Mouse (Mus musculus) myocyte (in vitro differentiated cells): ENCODE data around the gene Bglap2. TPM values are rescaled to one million over a fixed set of nuclear protein-coding genes. Genes with fewer than 3 reads are reported as not detected.

Experiments used
- H3K27me3 ChIP-seq: one replicate; pipeline ENCODE4 v1.6.1; 2011; ENCODE audit not compliant: control insufficient read depth, insufficient read depth, insufficient read length
- H3K36me3 ChIP-seq: one replicate; pipeline ENCODE4 v1.6.1; 2011; ENCODE audit not compliant: control insufficient read depth, insufficient read depth
- H3K4me2 ChIP-seq: one replicate; pipeline ENCODE4 v1.6.1; 2011; ENCODE audit warnings: low read depth, control low read depth
- H3K4me3 ChIP-seq: one replicate; pipeline ENCODE4 v1.5.1; 2011; ENCODE audit warnings: mild to moderate bottlenecking, control low read depth, moderate library complexity
- H3K79me2 ChIP-seq: one replicate; pipeline ENCODE4 v1.6.1; 2011; ENCODE audit not compliant: control insufficient read depth, insufficient read depth
- H3ac ChIP-seq: one replicate; pipeline ENCODE4 v1.6.1; 2011; ENCODE audit not compliant: control insufficient read depth, insufficient read length
- CEBPB ChIP-seq: IDR thresholded peaks from 2 replicates; pipeline ENCODE4 v1.6.1; 2011; ENCODE audit warnings: mild to moderate bottlenecking, moderate library complexity; ENCODE audit not compliant: poor library complexity, insufficient read depth, severe bottlenecking
- E2F4 ChIP-seq: IDR thresholded peaks from one replicate; pipeline ENCODE4 v1.6.1; 2011; ENCODE audit warnings: mild to moderate bottlenecking, control low read depth, moderate library complexity; ENCODE audit not compliant: insufficient read depth
- MAX ChIP-seq: IDR thresholded peaks from one replicate; pipeline ENCODE4 v1.6.1; 2011; ENCODE audit warnings: low read depth, mild to moderate bottlenecking, control low read depth
- MYOD1 ChIP-seq, 3 experiments: IDR thresholded peaks; one replicate each; pipeline ENCODE4 v1.6.1; 2011; ENCODE audit warnings: control low read depth in 2 of 3, low read depth in 2 of 3, mild to moderate bottlenecking in 2 of 3, moderate library complexity in 1 of 3; ENCODE audit not compliant: insufficient read length in 2 of 3, control insufficient read depth in 1 of 3
- MYOG ChIP-seq, 3 experiments: IDR thresholded peaks; one replicate each; pipeline ENCODE4 v1.6.1; 2011; ENCODE audit warnings: control low read depth in 2 of 3, low read depth in 2 of 3, mild to moderate bottlenecking in 2 of 3; ENCODE audit not compliant: insufficient read length in 2 of 3, control insufficient read depth in 1 of 3, insufficient read depth in 1 of 3
- POLR2A ChIP-seq: IDR thresholded peaks from one replicate; pipeline ENCODE4 v1.6.1; 2011; ENCODE audit warnings: low read depth, mild to moderate bottlenecking, control low read depth, moderate library complexity; ENCODE audit not compliant: insufficient read length
- POLR2AphosphoS2 ChIP-seq: IDR thresholded peaks from one replicate; pipeline ENCODE4 v1.6.1; 2011; ENCODE audit warnings: low read depth, control low read depth; ENCODE audit not compliant: insufficient read length
- REST ChIP-seq: IDR thresholded peaks from one replicate; pipeline ENCODE4 v1.6.1; 2011; ENCODE audit warnings: mild to moderate bottlenecking, control low read depth, moderate library complexity; ENCODE audit not compliant: insufficient read depth, insufficient read length
- SRF ChIP-seq: IDR thresholded peaks from one replicate; pipeline ENCODE4 v1.6.1; 2011; ENCODE audit warnings: low read depth; ENCODE audit not compliant: control insufficient read depth, insufficient read length
- TCF12 ChIP-seq: IDR thresholded peaks from one replicate; pipeline ENCODE4 v1.6.1; 2011; ENCODE audit warnings: mild to moderate bottlenecking, control low read depth; ENCODE audit not compliant: poor library complexity, insufficient read depth, severe bottlenecking
- TCF3 ChIP-seq: IDR thresholded peaks from one replicate; pipeline ENCODE4 v1.6.1; 2011; ENCODE audit warnings: low read depth, control low read depth; ENCODE audit not compliant: insufficient read length
- USF1 ChIP-seq: IDR thresholded peaks from one replicate; pipeline ENCODE4 v1.6.1; 2011; ENCODE audit warnings: low read depth, mild to moderate bottlenecking, control low read depth, moderate library complexity
- polyA plus RNA-seq: library from polyadenylated mRNA; unstranded; fragments of >200 nt; fragmentation: generic; extraction: Trizol; gene quantifications from one replicate; pipeline ENCODE4 v1.2.1, GENCODE M21; 2012; ENCODE audit warnings: missing spikeins

The Bglap2 gene
- polyA plus RNA-seq, 1 experiment, result 6.6 TPM

DNA sequence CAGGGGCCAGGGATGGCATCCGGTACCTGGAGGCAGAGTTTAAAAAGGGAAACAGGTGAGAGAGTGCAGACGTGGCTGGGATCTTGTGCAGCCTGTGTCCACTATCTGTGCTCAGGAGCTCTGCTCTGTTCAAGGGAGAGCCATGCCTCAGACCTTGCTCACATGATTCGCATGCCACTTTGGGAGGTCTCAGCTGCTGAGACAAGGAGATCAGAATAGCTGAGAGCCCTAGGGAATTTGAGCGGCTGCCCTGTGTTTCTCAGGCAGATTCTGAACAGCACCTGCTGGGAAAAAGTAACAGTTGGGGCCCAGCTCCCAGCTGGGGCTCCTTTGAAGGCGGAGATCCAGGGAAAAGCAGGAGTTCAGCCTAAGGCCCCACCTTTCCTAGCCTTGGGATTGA lies 18.9 kb downstream of the Bglap2 start:
- peaks cover 32% of the 10 kb centered on the region for H3K36me3 ChIP-seq
- H3K4me3 ChIP-seq, result no peak overlapping the region
- no peak overlapping the region for H3K4me2 ChIP-seq
- H3K79me2 ChIP-seq, result no peaks in the 10 kb centered on the region
- H3K27me3 ChIP-seq, result no peaks in the 10 kb centered on the region
- H3ac ChIP-seq, result no peak overlapping the region
- TF ChIP-seq MYOD1 (IDR thresholded peaks at IDR 0.05; ENCODE audit: control insufficient read depth in 1 of 3, insufficient read length in 2 of 3, low read depth in 2 of 3) (no peak), TCF3 (no peak), MYOG (IDR thresholded peaks at IDR 0.05; ENCODE audit: control insufficient read depth in 1 of 3, insufficient read depth in 1 of 3, insufficient read length in 2 of 3, low read depth in 2 of 3) (peak in 1 of 3 experiments; percentile 36), MAX (no peak), TCF12 (no peak)

DNA sequence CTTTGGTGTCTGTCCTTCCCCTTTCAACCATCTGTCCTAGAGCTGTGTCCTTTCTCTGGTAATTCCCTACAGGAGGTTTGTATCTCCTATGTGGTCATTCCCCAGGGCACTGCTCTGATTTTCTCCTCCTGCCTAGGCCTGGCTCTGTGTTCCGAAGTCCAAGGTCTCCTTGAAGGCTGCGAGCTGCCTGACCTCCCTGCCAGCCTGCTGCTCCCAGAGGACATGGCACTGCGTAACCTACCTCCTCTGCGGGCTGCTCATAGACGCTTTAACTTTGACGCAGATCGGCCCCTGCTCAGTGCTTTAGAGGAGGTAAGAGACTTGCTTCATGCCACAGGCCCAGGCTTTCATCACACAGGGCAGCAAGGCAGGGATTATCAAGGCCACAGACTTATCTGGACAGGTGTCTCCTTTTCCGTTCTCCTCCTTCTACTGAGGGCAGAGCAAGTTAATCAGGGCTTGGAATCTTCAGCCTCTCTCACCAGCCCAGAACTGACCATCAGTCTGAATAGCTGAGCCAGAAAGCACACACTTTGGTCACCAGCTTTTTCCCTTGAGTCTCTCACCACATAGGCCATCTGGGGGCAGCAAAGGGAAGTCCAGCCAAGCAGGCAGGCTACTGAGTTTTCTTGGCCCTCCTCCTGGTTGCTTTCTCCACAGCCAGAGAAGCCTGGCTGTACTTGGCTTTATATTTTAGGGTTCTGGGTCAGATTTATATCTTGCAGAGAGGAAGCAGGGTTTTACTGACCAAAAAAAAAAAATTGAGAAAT lies 23.9 kb downstream of the Bglap2 start:
- Histone ChIP-seq H3K36me3 (peaks cover 62% of the 10 kb centered on the region), H3K79me2 (no peaks in the 10 kb centered on the region), H3ac (no peak overlapping the region), H3K4me3 (no peak overlapping the region), H3K27me3 (no peaks in the 10 kb centered on the region), H3K4me2 (no peak overlapping the region)
- no peak for TF ChIP-seq POLR2AphosphoS2
- no peak for TF ChIP-seq CEBPB
- no peak for TF ChIP-seq TCF12
- no peak for TF ChIP-seq POLR2A
- TF ChIP-seq USF1, result no peak
- TF ChIP-seq E2F4, result no peak
- TF ChIP-seq TCF3, result no peak
- no peak for TF ChIP-seq SRF
- no peak for TF ChIP-seq REST
- no peak for TF ChIP-seq MAX
- TF ChIP-seq MYOG (IDR thresholded peaks at IDR 0.05; ENCODE audit: control insufficient read depth in 1 of 3, insufficient read depth in 1 of 3, insufficient read length in 2 of 3, low read depth in 2 of 3), result no peak
- no peak for TF ChIP-seq MYOD1 (IDR thresholded peaks at IDR 0.05; ENCODE audit: control insufficient read depth in 1 of 3, insufficient read length in 2 of 3, low read depth in 2 of 3)

DNA sequence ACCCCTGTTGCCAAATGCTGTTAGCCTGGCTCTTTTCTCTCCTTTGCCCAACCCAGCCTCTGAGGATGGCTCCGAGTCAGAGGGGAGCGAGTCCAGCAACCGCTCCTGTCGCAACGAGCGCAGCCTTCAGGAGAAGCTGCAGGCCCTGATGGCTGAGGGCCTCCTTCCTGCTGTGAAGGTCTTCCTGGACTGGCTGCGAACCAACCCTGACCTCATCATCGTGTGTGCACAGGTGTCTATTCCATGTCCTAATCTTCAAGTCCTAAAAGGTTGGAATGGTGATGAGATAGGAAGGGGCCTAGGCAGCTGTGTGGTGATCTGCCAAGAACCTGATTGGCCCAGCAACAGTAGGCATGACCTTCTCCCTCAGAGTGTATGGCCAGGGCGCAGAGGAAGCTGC lies 25.6 kb downstream of the Bglap2 start:
- Histone ChIP-seq H3K79me2 (no peaks in the 10 kb centered on the region), H3K36me3 (peaks cover 78% of the 10 kb centered on the region), H3K4me2 (no peak overlapping the region), H3K27me3 (no peaks in the 10 kb centered on the region), H3K4me3 (no peak overlapping the region), H3ac (no peak overlapping the region)
- no peak for TF ChIP-seq MAX
- TF ChIP-seq MYOG (IDR thresholded peaks at IDR 0.05; ENCODE audit: control insufficient read depth in 1 of 3, insufficient read depth in 1 of 3, insufficient read length in 2 of 3, low read depth in 2 of 3), result no peak
- no peak for TF ChIP-seq CEBPB
- no peak for TF ChIP-seq TCF12
- TF ChIP-seq REST, result no peak
- TF ChIP-seq E2F4, result no peak
- TF ChIP-seq SRF, result no peak

DNA sequence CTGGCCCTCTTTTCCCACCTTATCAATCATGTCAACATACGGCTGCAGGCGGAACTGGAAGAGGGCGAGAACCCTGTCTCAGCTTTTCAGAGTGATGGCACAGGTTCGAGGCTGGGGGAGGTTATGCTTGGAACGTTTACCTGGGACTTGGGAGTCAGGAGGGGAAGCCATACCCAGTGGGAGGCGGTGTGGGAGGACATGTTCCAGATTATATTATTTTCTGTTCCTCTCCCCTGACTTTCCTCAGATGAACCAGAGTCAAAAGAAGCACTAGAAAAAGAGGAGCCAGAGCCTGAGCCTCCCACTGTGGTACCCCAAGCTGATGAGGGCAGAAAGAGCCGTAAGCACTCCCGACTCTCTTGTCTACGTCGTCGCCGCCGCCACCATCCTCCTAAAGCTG lies 27.8 kb downstream of the Bglap2 start:
- H3K79me2 ChIP-seq, result no peaks in the 10 kb centered on the region
- peaks cover 72% of the 10 kb centered on the region for H3K36me3 ChIP-seq
- no peak overlapping the region for H3K4me3 ChIP-seq
- no peak for TF ChIP-seq MYOG (IDR thresholded peaks at IDR 0.05; ENCODE audit: control insufficient read depth in 1 of 3, insufficient read depth in 1 of 3, insufficient read length in 2 of 3, low read depth in 2 of 3)
- no peaks in the 10 kb centered on the region for H3K27me3 ChIP-seq
- no peak overlapping the region for H3ac ChIP-seq
- no peak overlapping the region for H3K4me2 ChIP-seq

DNA sequence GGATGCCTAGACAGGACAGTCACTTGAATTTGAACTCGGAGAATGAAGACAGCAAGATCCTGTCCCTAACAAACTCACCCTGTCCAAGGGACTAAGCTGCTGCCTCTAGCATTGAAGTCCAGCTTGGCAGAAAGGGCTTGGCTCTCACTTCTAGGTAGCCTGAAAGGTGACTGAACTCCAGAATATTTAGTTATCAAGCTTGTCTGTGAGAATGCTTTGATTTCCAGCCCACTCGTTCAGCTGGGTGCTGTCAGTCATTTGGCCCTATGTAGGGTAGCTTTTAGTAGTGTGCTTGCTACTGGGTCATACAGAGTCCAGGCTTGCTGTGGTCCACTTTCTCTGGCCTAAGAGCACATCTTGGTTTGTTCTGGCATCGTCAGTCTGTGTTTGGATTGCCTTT lies 39.5 kb downstream of the Bglap2 start:
- Histone ChIP-seq H3K4me2 (no peak overlapping the region), H3K36me3 (peaks cover 35% of the 10 kb centered on the region), H3K4me3 (no peak overlapping the region), H3ac (no peak overlapping the region), H3K27me3 (no peaks in the 10 kb centered on the region), H3K79me2 (peaks cover 65% of the 10 kb centered on the region)
- TF ChIP-seq MAX, result no peak
- peak in 1 of 3 experiments; percentile 24 for TF ChIP-seq MYOD1 (IDR thresholded peaks at IDR 0.05; ENCODE audit: control insufficient read depth in 1 of 3, insufficient read length in 2 of 3, low read depth in 2 of 3)
